In genomic region chr15:88505491-88506119, GRCm38 (mm10) we compare ENCODE assay signal across 12 mouse cellular contexts.
"Had no signal": no experiment of that assay in that cellular context is flagged by ENCODE, and none has a peak within 500 bp of the region (broad histone marks: within the 10 kb centered on the region; RNA-seq: fewer than 3 reads in every experiment).

No protein-coding gene starts in this region.

- H3K4me1 ChIP-seq: kidney, embryonic 15.5 days; limb, embryonic 15.5 days; liver, embryonic 12.5 days; megakaryocyte, embryonic 14.5 days; midbrain, embryonic 13.5 days had no signal

- DNase-seq: kidney, postnatal 14 days; lung, embryonic 14.5 days; lung, postnatal 10 days; lung, postnatal 4 days; thymus, postnatal 4 days had no signal

- H3K27ac ChIP-seq: kidney, embryonic 15.5 days; left cerebral cortex, adult 2 months; limb, embryonic 15.5 days; liver, embryonic 12.5 days; midbrain, embryonic 13.5 days; stomach, postnatal 0 days had no signal

- H3K4me3 ChIP-seq: kidney, embryonic 15.5 days; left cerebral cortex, adult 2 months; limb, embryonic 15.5 days; liver, embryonic 12.5 days; megakaryocyte, embryonic 14.5 days; midbrain, embryonic 13.5 days had no signal

- H3K27me3 ChIP-seq: kidney, embryonic 15.5 days; limb, embryonic 15.5 days; liver, embryonic 12.5 days; megakaryocyte, embryonic 14.5 days; midbrain, embryonic 13.5 days had no signal

- H3K9ac ChIP-seq: kidney, embryonic 15.5 days; limb, embryonic 15.5 days; liver, embryonic 12.5 days; lung, embryonic 14.5 days; midbrain, embryonic 13.5 days had no signal

- ATAC-seq: liver, embryonic 12.5 days; midbrain, embryonic 13.5 days had no signal

- H3K4me2 ChIP-seq: kidney, embryonic 15.5 days; limb, embryonic 15.5 days; liver, embryonic 12.5 days; lung, embryonic 14.5 days; midbrain, embryonic 13.5 days had no signal

- H3K9me3 ChIP-seq: kidney, embryonic 15.5 days; limb, embryonic 15.5 days; liver, embryonic 12.5 days; midbrain, embryonic 13.5 days had no signal

- H3K36me3 ChIP-seq: kidney, embryonic 15.5 days; limb, embryonic 15.5 days; liver, embryonic 12.5 days; midbrain, embryonic 13.5 days had no signal
